Mouse (Mus musculus): ENCODE results near the gene BC037034.
"Not testable (repeated sequence)": the region's sequence is repeated elsewhere in the genome, so short reads cannot be mapped to it uniquely, and the experiment has no call there.

BC037034 gene

GRCm38 (mm10) chr5:138260834-138261233 is 3.0 kb downstream of the BC037034 start:
- DNase-seq: no peak

DNA sequence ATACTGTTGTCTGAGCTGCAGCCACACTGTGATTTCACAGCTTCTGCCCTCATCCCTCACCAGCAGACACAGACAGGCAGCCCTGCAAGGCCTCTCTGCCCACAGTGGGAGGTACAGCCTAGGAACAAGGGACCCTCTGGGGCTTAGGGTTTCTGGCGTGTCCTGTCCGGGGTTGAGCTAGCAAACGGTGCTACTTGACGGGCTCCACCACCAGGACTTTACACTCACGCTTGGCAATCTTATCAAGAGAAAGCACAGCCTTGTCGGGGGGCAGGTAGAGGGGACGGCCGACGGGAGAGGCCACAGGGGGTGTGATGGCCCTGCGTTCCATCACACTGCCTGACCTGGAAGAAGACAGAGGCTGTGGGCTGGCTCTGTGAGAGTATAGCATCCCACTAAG is 3.8 kb downstream of the BC037034 start:
- no peak for DNase-seq

DNA sequence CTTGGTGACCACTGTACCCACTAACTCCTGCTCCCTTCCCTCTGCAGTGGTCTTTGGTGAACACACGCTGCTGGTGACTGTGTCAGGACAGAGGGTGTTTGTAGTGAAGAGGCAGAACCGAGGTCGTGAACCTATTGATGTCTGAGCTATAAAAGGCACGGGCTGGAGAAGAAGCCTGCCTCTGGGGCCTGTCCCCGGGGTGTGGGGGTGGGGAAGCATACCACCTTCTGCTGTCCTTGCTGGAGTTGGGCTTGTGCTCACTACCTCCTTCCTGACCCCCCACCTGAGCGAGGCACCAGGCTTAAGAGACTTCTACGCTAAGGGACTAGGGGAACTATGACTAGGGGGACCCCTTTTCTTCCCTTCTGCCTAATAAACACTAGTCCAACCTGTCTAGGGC is 4.8 kb downstream of the BC037034 start:
- no peak for DNase-seq

- DNase-seq: no peak
Observed at GRCm38 (mm10) chr5:138258542-138258941, 5.3 kb downstream of the BC037034 start.

DNA sequence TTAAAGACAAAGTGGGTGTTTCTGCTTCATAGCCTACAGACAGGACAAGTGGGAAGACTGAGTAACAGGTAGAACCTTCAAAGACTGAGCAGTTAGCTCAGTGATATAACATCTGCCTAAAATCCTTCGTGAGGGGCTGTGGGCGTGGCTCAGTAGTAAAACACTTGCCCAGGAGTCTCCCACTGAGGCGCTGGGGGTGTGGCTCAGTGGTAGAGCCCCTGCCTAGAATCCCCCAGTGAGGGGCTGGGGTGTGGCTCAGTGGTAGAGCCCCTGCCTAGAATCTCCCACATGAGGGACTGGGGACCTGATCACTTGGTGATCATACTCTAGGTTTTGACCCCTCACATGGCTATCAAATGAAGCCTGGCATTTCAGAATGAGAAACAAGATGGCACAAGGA is 5.8 kb downstream of the BC037034 start:
- no peak for DNase-seq

GRCm38 (mm10) chr5:138257585-138257978 is 6.3 kb downstream of the BC037034 start:
- DNase-seq: no peak

GRCm38 (mm10) chr5:138256966-138257584 is 6.8 kb downstream of the BC037034 start:
- DNase-seq: no peak

GRCm38 (mm10) chr5:138256094-138256467 is 7.8 kb downstream of the BC037034 start:
- no peak for DNase-seq

GRCm38 (mm10) chr5:138255353-138256093 is 8.3 kb downstream of the BC037034 start, which contains the start of gene Lamtor4:
Gene Lamtor4 (plus strand): TSS chr5:138255482.
- DNase-seq: peak; percentile 99

DNA sequence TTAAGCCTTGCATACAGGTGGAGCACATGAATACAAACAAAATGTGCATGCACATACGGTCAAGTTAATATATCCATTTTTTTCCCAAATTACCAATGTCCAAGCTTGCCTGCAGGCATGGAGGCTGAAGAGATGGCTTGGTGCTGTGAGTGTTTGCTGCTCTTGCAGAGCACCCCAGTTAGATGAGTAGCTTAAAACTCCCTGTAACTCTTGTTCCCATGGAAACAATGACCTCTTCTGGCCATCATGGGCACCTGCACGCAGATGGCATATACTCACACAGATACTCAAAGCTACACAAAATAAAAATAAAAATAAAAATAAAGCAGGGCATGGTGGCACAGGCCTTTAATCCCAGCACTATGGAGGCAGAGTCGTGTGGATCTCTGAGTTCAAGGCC is 10.8 kb downstream of the BC037034 start:
- DNase-seq: no peak

GRCm38 (mm10) chr5:138251144-138251543 is 12.7 kb downstream of the BC037034 start:
- no peak for DNase-seq

- DNase-seq: no peak
Observed at GRCm38 (mm10) chr5:138241511-138241910, 22.3 kb downstream of the BC037034 start.

DNA sequence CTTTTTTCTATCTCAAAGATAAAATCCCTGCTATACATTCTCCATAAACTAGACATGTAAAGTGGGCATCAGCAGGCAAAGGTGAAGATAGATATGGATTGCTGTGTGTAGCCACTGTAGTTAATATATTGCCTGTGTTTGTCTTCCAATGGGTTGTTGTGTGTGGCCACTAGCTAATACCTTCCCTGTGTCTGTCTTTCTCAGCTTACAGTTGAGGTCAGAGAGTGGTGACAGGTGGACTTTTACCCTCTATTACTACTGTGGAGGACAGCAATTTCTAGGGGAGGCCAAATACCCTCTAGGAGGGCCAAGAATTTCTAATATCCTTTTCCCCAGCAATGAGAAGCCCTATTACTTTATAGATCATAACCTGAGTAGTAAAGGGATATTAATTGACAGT is 29.6 kb downstream of the BC037034 start:
- DNase-seq: no peak

GRCm38 (mm10) chr5:138233778-138234177 is 30.1 kb downstream of the BC037034 start:
- no peak for DNase-seq

GRCm38 (mm10) chr5:138229511-138229910 is 34.3 kb downstream of the BC037034 start:
- DNase-seq: no peak

GRCm38 (mm10) chr5:138228026-138228425 is 35.8 kb downstream of the BC037034 start:
- peak; percentile 60 for DNase-seq

GRCm38 (mm10) chr5:138227367-138227766 is 36.5 kb downstream of the BC037034 start:
- no peak for DNase-seq

GRCm38 (mm10) chr5:138226491-138226890 is 37.3 kb downstream of the BC037034 start:
- DNase-seq: no peak

- DNase-seq: no peak
Observed at GRCm38 (mm10) chr5:138225700-138226099, 38.1 kb downstream of the BC037034 start, which contains the start of gene Nxpe5. Gene Nxpe5 (plus strand): TSS chr5:138225898.

DNA sequence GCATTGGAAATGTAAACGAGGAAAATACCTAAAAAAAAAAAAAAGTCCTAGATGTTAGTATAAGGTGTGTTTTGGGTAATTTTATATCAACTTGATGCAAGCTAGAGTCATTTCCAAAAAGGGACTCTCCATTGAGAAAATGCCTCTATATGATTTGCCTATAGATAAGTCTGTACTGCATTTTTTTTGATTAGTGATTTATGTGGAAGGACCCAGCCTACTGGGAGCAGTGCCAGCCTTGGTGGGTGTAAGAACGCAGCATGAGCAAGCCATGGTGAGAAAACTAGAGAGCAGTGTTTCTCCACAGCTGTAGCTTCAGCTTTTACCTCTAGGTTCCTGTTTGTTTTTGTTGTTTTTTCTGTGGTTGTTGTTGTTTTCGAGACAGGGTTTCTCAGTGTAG is 40.5 kb downstream of the BC037034 start:
- DNase-seq: no peak

DNA sequence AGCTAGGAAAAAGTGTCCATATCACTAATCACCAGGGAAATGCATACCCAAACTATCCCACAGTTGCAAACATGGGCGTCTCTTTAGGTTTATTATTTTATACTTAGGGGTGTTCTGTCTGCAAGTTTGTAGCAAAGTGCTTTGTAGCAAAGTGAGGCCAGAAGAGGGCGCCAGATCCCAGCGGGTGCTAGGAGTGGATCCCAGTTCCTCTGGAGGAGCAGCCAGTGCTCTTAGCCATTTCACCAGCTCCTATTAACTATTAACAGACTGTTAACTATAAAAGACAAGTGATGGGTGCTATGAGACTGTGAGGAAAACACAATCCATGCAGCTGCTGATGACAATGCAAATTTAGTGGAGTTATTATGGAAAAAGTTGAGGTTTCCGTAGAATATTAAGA is 41.7 kb downstream of the BC037034 start:
- DNase-seq: peak; percentile 96

- DNase-seq: peak; percentile 22
Observed at GRCm38 (mm10) chr5:138219864-138220263, 44.0 kb downstream of the BC037034 start.

DNA sequence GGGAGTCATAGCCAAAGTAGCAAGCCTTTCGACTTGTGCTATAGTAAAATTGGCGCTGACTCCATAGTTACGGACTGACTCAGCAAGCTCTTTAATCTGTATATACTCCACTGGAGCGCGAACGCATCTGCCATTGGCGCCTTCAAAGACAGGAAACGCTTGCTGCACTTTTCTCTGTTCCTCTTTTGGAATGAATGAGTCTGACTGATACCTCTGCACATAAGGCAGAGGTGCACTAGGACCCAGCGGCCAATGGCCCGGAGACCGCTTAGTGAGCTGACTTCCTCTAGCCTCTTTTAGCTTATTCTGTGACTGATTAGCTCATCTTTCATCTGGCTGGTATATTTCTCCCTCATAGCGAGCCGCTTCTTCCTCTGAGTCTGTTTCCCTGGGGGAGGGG is 47.2 kb downstream of the BC037034 start:
- DNase-seq: not testable (repeated sequence)

All from kidney, adult 9 months (tissue).